Mouse (Mus musculus) intestine, embryonic 16.5 days (tissue): ENCODE data around the gene Ccdc115. TPM values are rescaled to one million over a fixed set of nuclear protein-coding genes. Genes with fewer than 3 reads are reported as not detected.

Source experiments
- ATAC-seq: fragments of 200-750 bp; cut with Nextera tagmentation; 2 replicates; pipeline ENCODE4 v1.8.0; 2017; ENCODE audit warnings: moderate TSS enrichment, moderate library complexity
- H3K27ac ChIP-seq: fragments of 300-500 bp; sonication (generic); 2 replicates; pipeline ENCODE4 v1.5.1; 2014; ENCODE audit warnings: mild to moderate bottlenecking, low read length
- H3K27me3 ChIP-seq: fragments of 300-500 bp; sonication (generic); replicated peaks from 2 replicates; pipeline ENCODE4 v1.6.1; 2014; ENCODE audit warnings: low read length, control low read depth, mixed read lengths; ENCODE audit not compliant: control insufficient read depth, insufficient read depth
- H3K36me3 ChIP-seq: fragments of 300-500 bp; sonication (generic); 2 replicates; pipeline ENCODE4 v1.6.1; 2014; ENCODE audit warnings: low read length, control low read depth; ENCODE audit not compliant: control insufficient read depth, insufficient read depth
- H3K4me1 ChIP-seq: fragments of 300-500 bp; sonication (generic); 2 replicates; pipeline ENCODE4 v1.6.1; 2014; ENCODE audit warnings: low read length, control low read depth, mixed read lengths; ENCODE audit not compliant: control insufficient read depth, insufficient read depth
- H3K4me2 ChIP-seq: fragments of 300-500 bp; sonication (generic); 2 replicates; pipeline ENCODE4 v1.6.1; 2014; ENCODE audit warnings: low read depth, low read length, control low read depth
- H3K4me3 ChIP-seq: fragments of 300-500 bp; sonication (generic); 2 replicates; pipeline ENCODE4 v1.5.1; 2014; ENCODE audit warnings: mild to moderate bottlenecking, low read length
- H3K9ac ChIP-seq: fragments of 300-500 bp; sonication (generic); 2 replicates; pipeline ENCODE4 v1.6.1; 2014; ENCODE audit warnings: low read depth, low read length
- H3K9me3 ChIP-seq: fragments of 300-500 bp; sonication (generic); 2 replicates; pipeline ENCODE4 v1.6.1; 2016; ENCODE audit warnings: low read length, control low read depth; ENCODE audit not compliant: control insufficient read depth
- WGBS: fragments of 180-500 bp; shearing (Covaris S2); extraction: QIAGEN DNeasy Blood & Tissue Kit; methylation state at CpG from one replicate; pipeline ENCODE4 v1.1.7; 2014; 5-methylcytosine and 5-hydroxymethylcytosine counted together
- microRNA-seq: library from miRNA; unstranded; fragments of <30 nt; microRNA quantifications from one replicate; pipeline ENCODE4, GENCODE M21; 2016
- polyA plus RNA-seq: library from polyadenylated mRNA; unstranded; fragments of >200 nt; fragmentation: Nextera tagmentation; extraction: Ambion mirVana; gene quantifications from 2 replicates; pipeline ENCODE4 v1.2.1, GENCODE M21; 2015

Gene Ccdc115
- polyA plus RNA-seq, 1 experiment from 2014 or later: 66.4 TPM

DNA sequence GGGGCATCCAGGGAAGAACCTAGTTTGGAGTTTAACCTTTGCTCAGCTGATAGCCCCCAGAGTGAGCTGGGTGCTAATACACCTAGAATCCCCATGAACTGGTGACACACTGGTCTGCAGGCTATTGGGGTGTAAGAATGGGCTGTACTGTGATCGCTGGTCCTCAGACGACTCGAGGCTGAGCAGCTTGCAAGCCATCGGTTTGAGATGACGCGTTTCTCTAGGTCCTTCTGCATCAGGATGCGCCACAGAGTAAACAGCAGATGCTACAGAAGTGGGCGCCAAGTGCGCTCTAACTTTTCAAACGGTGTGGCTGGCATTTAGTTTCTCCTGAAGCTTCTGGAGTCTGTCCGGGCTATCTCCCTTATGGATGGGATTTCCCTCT is 50.6 kb downstream of the Ccdc115 start:
- Histone ChIP-seq H3K27ac (peak overlapping the region; percentile 62), H3K4me2 (no peak overlapping the region), H3K9ac (no peak overlapping the region), H3K27me3 (no peaks in the 10 kb centered on the region), H3K9me3 (no peaks in the 10 kb centered on the region), H3K36me3 (no peaks in the 10 kb centered on the region), H3K4me3 (no peak overlapping the region), H3K4me1 (peaks cover 3% of the 10 kb centered on the region; the same call in 1 of the 2 replicates)
- WGBS: 70% methylated on average over 11 of the region's 11 CpGs
- peak; percentile 26 for ATAC-seq

DNA sequence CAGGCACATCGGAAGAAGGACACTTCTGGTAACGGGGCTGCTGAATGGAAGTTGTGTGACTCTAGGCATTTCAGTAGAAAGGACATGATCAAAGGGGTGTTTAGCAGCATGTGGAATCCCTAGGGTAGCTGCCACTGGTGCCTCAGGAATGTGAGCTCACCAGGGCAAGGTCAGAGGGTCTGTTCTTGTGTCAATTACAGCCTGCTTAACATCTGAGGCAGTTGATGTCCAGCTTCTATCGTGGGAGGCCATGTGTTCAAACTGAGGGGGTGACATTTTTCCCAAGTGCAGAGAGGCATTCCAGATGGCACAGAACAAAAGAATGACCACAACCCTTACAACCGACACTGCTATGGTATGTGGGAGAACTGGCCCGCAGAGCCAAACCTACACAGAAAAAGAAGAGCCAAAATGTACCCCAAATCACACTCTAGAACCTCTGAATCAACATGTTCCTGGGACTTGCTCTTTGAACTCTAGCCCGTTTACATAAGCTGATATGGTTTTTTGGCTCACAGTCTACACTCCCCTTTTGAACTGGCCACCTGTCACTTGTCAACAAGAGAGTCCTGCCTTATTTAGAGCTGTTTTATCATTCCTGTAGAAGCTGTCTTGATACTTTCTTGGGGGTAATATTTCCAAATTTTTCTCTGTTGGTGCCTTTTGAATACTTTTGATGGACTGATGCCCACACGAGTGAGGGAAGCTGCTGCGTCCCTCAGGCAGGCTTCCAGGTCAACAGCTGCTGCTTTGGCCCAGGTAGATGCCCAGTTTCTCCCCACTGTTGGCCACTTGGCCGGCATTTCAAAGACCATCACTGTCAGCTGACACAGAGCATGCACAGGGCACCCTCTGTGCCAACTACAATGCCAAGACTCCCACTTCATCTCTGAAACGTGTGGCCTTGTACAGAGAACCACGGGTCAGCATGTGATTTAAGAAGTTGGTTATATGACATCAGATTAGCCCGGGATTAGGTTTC is 51.8 kb downstream of the Ccdc115 start:
- no peak overlapping the region for H3K27ac ChIP-seq
- no peak overlapping the region for H3K9ac ChIP-seq
- no peaks in the 10 kb centered on the region for H3K36me3 ChIP-seq
- H3K4me1 ChIP-seq: peaks cover 3% of the 10 kb centered on the region; the same call in 1 of the 2 replicates
- no peak for ATAC-seq
- H3K4me2 ChIP-seq: no peak overlapping the region
- 72% methylated on average over 12 of the region's 12 CpGs for WGBS
- no peak overlapping the region for H3K4me3 ChIP-seq
- no peaks in the 10 kb centered on the region for H3K27me3 ChIP-seq
- no peaks in the 10 kb centered on the region for H3K9me3 ChIP-seq

Small RNAs within 50 kb of the gene (microRNA-seq; reads per million reads assigned to microRNA genes)
- 2.7 reads per million, percentile 6 among the genes with 10 or more reads in this experiment for gene Mir5103

Other genes starting within 250 kb of the Ccdc115 start
- 112 and 122 TPM in 2 replicates for gene Imp4, start 179 bp upstream of the Ccdc115 start, polyA plus RNA-seq
- gene Ptpn18, start 20.1 kb upstream of the Ccdc115 start, polyA plus RNA-seq: 33.4 and 33.8 TPM in 2 replicates
- gene Prss39, start 58.7 kb upstream of the Ccdc115 start, polyA plus RNA-seq: not detected in 2 replicates
- not detected in 2 replicates for gene Cfc1, start 96.0 kb upstream of the Ccdc115 start, polyA plus RNA-seq
- gene Prss40, start 121.3 kb upstream of the Ccdc115 start, polyA plus RNA-seq: not detected in 2 replicates
- gene Amer3, start 140.0 kb upstream of the Ccdc115 start, polyA plus RNA-seq: 0.64 and 0.72 TPM in 2 replicates